Mouse (Mus musculus): ENCODE results near the gene Zcchc24.

Gene Zcchc24

GRCm38 (mm10) chr14:25747996-25748756 is 20.7 kb downstream of the Zcchc24 start:
- no peak for DNase-seq (ENCODE audit: low spot score)

- DNase-seq (ENCODE audit: low spot score), result peak; percentile 56
Measured at GRCm38 (mm10) chr14:25746971-25747945, 21.6 kb downstream of the Zcchc24 start.

- no peak for DNase-seq (ENCODE audit: low spot score)
Measured at GRCm38 (mm10) chr14:25746371-25746770, 22.5 kb downstream of the Zcchc24 start.

- DNase-seq (ENCODE audit: low spot score), result no peak
Measured at GRCm38 (mm10) chr14:25745365-25746184, 23.3 kb downstream of the Zcchc24 start.

- no peak for DNase-seq (ENCODE audit: low spot score)
Measured at GRCm38 (mm10) chr14:25742943-25743342, 25.9 kb downstream of the Zcchc24 start.

GRCm38 (mm10) chr14:25741840-25742367 is 26.9 kb downstream of the Zcchc24 start:
- no peak for DNase-seq (ENCODE audit: low spot score)

GRCm38 (mm10) chr14:25741211-25741610 is 27.6 kb downstream of the Zcchc24 start:
- no peak for DNase-seq (ENCODE audit: low spot score)

GRCm38 (mm10) chr14:25739957-25740565 is 28.8 kb downstream of the Zcchc24 start:
- DNase-seq (ENCODE audit: low spot score), result no peak

GRCm38 (mm10) chr14:25738591-25739001 is 30.2 kb downstream of the Zcchc24 start:
- peak; percentile 48 for DNase-seq (ENCODE audit: low spot score)

GRCm38 (mm10) chr14:25736589-25736988 is 32.2 kb downstream of the Zcchc24 start:
- peak; percentile 75 for DNase-seq (ENCODE audit: low spot score)

- no peak for DNase-seq (ENCODE audit: low spot score)
Measured at GRCm38 (mm10) chr14:25736140-25736539, 32.7 kb downstream of the Zcchc24 start.

- no peak for DNase-seq (ENCODE audit: low spot score)
Measured at GRCm38 (mm10) chr14:25734736-25735716, 33.8 kb downstream of the Zcchc24 start.

- no peak for DNase-seq (ENCODE audit: low spot score)
Measured at GRCm38 (mm10) chr14:25727149-25727510, 41.7 kb downstream of the Zcchc24 start.

GRCm38 (mm10) chr14:25726226-25727148 is 42.4 kb downstream of the Zcchc24 start:
- DNase-seq (ENCODE audit: low spot score), result no peak

- no peak for DNase-seq (ENCODE audit: low spot score)
Measured at GRCm38 (mm10) chr14:25725690-25726089, 43.1 kb downstream of the Zcchc24 start.

GRCm38 (mm10) chr14:25725032-25725497 is 43.8 kb downstream of the Zcchc24 start:
- DNase-seq (ENCODE audit: low spot score), result peak; percentile 89

GRCm38 (mm10) chr14:25720962-25721707 is 47.7 kb downstream of the Zcchc24 start:
- no peak for DNase-seq (ENCODE audit: low spot score)

- DNase-seq (ENCODE audit: low spot score), result no peak
Measured at GRCm38 (mm10) chr14:25719371-25719770, 49.5 kb downstream of the Zcchc24 start.
